Mouse (Mus musculus): ENCODE results near the gene Sctr.

DNA sequence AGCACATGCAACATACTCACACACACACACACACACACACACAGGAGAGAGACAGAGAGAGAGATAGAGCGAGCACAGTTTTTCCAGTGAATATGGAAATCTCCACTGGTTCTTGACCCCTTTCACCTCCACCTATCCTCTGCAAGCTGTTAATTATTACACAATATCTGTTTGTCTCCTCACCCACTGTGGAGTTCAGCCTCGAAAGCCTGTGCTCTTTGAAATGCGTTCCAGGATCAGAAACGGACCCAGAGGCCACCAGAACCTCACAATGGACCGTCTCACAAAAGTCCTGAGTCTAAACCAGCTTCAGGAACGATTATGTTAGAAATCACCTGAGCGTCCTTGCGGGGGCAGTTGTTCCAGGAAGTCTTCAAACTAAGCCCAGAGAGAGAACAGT is 59.5 kb downstream of the Sctr start:
- TF ChIP-seq CTCF (IDR thresholded peaks at IDR 0.05; ENCODE audit: low read depth) (no peak), EP300 (IDR thresholded peaks at IDR 0.05; ENCODE audit: low read depth) (no peak)
